In genomic region chr19:57876057-57876456, GRCm38 (mm10) we compare ENCODE assay signal across 11 mouse cellular contexts.
DNase-seq lines count a peak whose midpoint lies in the region; ATAC-seq and TF ChIP-seq lines count a peak whose summit lies in the region.
"Had no signal": no experiment of that assay in that cellular context is flagged by ENCODE, and none has a peak within 500 bp of the region (broad histone marks: within the 10 kb centered on the region; RNA-seq: fewer than 3 reads in every experiment).

No protein-coding gene starts in this region.

- H3K9ac ChIP-seq in intestine, postnatal 0 days (ENCODE audit: low read depth, low read length): no peak overlapping the region
- H3K9ac ChIP-seq in intestine, embryonic 15.5 days: no peak overlapping the region
- H3K9ac ChIP-seq in neural tube, embryonic 15.5 days (replicated peaks): no peak overlapping the region
- H3K9ac ChIP-seq: liver, embryonic 15.5 days had no signal

- no peak overlapping the region for H3K4me3 ChIP-seq in intestine, postnatal 0 days (ENCODE audit: low read depth, low read length)
- no peak overlapping the region for H3K4me3 ChIP-seq in intestine, embryonic 15.5 days (replicated peaks)
- no peak overlapping the region for H3K4me3 ChIP-seq in testis, adult 2 months (ENCODE audit: control insufficient read depth, low read depth, low read length)
- H3K4me3 ChIP-seq in bone marrow macrophage, adult 2 months (ENCODE audit: insufficient read depth, low read length): no peak overlapping the region
- no peak overlapping the region for H3K4me3 ChIP-seq in neural tube, embryonic 15.5 days (replicated peaks)
- H3K4me3 ChIP-seq: forebrain, embryonic 10.5 days; hindbrain, embryonic 10.5 days; liver, embryonic 15.5 days had no signal

- no peak for ATAC-seq in intestine, postnatal 0 days
- no peak for ATAC-seq in intestine, embryonic 15.5 days
- ATAC-seq in neural tube, embryonic 15.5 days (ENCODE audit: low FRiP score): no peak
- no peak for ATAC-seq in megakaryocyte, adult 5-6 weeks (ENCODE audit: poor library complexity, severe bottlenecking)

- no peaks in the 10 kb centered on the region for H3K9me3 ChIP-seq in intestine, postnatal 0 days (ENCODE audit: control insufficient read depth)
- no peaks in the 10 kb centered on the region for H3K9me3 ChIP-seq in intestine, embryonic 15.5 days
- H3K9me3 ChIP-seq in neural tube, embryonic 15.5 days (replicated peaks): no peaks in the 10 kb centered on the region
- H3K9me3 ChIP-seq: liver, embryonic 15.5 days had no signal

- no peaks in the 10 kb centered on the region for H3K27me3 ChIP-seq in intestine, postnatal 0 days (replicated peaks; ENCODE audit: control insufficient read depth, insufficient read depth, low read length)
- no peaks in the 10 kb centered on the region for H3K27me3 ChIP-seq in intestine, embryonic 15.5 days (replicated peaks)
- no peaks in the 10 kb centered on the region for H3K27me3 ChIP-seq in testis, adult 2 months (ENCODE audit: control insufficient read depth, insufficient read depth, low read length)
- H3K27me3 ChIP-seq in neural tube, embryonic 15.5 days (replicated peaks): no peaks in the 10 kb centered on the region
- H3K27me3 ChIP-seq: liver, embryonic 15.5 days had no signal

- H3K36me3 ChIP-seq in intestine, postnatal 0 days (ENCODE audit: control insufficient read depth, insufficient read depth): no peaks in the 10 kb centered on the region
- no peaks in the 10 kb centered on the region for H3K36me3 ChIP-seq in intestine, embryonic 15.5 days
- no peaks in the 10 kb centered on the region for H3K36me3 ChIP-seq in testis, adult 2 months (ENCODE audit: control insufficient read depth, insufficient read depth, low read length)
- H3K36me3 ChIP-seq in neural tube, embryonic 15.5 days: no peaks in the 10 kb centered on the region
- H3K36me3 ChIP-seq: forebrain, embryonic 10.5 days; hindbrain, embryonic 10.5 days; liver, embryonic 15.5 days had no signal

- DNase-seq in testis, postnatal 10 days (ENCODE audit: low spot score): no peak
- peak; percentile 30 to 40 for DNase-seq in thymus, postnatal 36 days

- no peak for TF ChIP-seq POLR2A in testis, adult 2 months (IDR thresholded peaks at IDR 0.05; ENCODE audit: control insufficient read depth, low read depth, low read length)
- TF ChIP-seq POLR2A in bone marrow macrophage, adult 2 months (IDR thresholded peaks at IDR 0.05; ENCODE audit: borderline replicate concordance, low read depth, low read length): no peak

- WGBS in intestine, postnatal 0 days: 84% methylated on average over 6 of the region's 6 CpGs
- WGBS in intestine, embryonic 15.5 days: 84% methylated on average over 6 of the region's 6 CpGs
- 91% methylated on average over 6 of the region's 6 CpGs for WGBS in neural tube, embryonic 15.5 days

- H3K4me1 ChIP-seq in intestine, postnatal 0 days (replicated peaks; ENCODE audit: control insufficient read depth, insufficient read depth, low read length): no peaks in the 10 kb centered on the region
- no peaks in the 10 kb centered on the region for H3K4me1 ChIP-seq in intestine, embryonic 15.5 days (replicated peaks)
- no peaks in the 10 kb centered on the region for H3K4me1 ChIP-seq in testis, adult 2 months (ENCODE audit: control insufficient read depth, insufficient read depth, low read length)
- H3K4me1 ChIP-seq in bone marrow macrophage, adult 2 months (ENCODE audit: control insufficient read depth, insufficient read depth, low read length): no peaks in the 10 kb centered on the region
- H3K4me1 ChIP-seq in neural tube, embryonic 15.5 days: peaks cover 6% of the 10 kb centered on the region
- H3K4me1 ChIP-seq: liver, embryonic 15.5 days had no signal

- TF ChIP-seq CTCF in intestine, postnatal 0 days (IDR thresholded peaks at IDR 0.05; ENCODE audit: low read depth): peak; percentile 55
- peak; percentile 60; the same call in 1 of the 2 replicates for TF ChIP-seq CTCF in testis, adult 2 months (IDR thresholded peaks at IDR 0.05; ENCODE audit: control insufficient read depth, insufficient read depth, insufficient replicate concordance, low read depth, low read length)
- 0 out of 2 replicates have a peak, but pooled peaks have one; percentile 19 for TF ChIP-seq CTCF in bone marrow macrophage, adult 2 months (IDR thresholded peaks at IDR 0.05; ENCODE audit: low read depth, low read length)

- H3K4me2 ChIP-seq in intestine, postnatal 0 days (replicated peaks; ENCODE audit: low read depth): no peak overlapping the region
- H3K4me2 ChIP-seq in intestine, embryonic 15.5 days (replicated peaks): no peak overlapping the region
- H3K4me2 ChIP-seq in neural tube, embryonic 15.5 days: no peak overlapping the region
- H3K4me2 ChIP-seq: liver, embryonic 15.5 days had no signal

- no peak overlapping the region for H3K27ac ChIP-seq in intestine, postnatal 0 days (ENCODE audit: low read depth, low read length)
- no peak overlapping the region for H3K27ac ChIP-seq in intestine, embryonic 15.5 days
- H3K27ac ChIP-seq in testis, adult 2 months (ENCODE audit: control insufficient read depth, insufficient read depth, low read depth, low read length): no peak overlapping the region
- no peak overlapping the region for H3K27ac ChIP-seq in bone marrow macrophage, adult 2 months (ENCODE audit: insufficient read depth, low read depth, low read length)
- H3K27ac ChIP-seq in neural tube, embryonic 15.5 days (replicated peaks): no peak overlapping the region
- H3K27ac ChIP-seq: forebrain, embryonic 10.5 days; hindbrain, embryonic 10.5 days; liver, embryonic 15.5 days had no signal
